Mouse (Mus musculus) testis, adult 2 months (tissue): ENCODE measurements at regions not wholly inside any gene's neighbourhood (a gene's known extent, or its start where the extent isn't known, plus 50 kb on each side); places are given as distances from the start of the nearest gene placed in this dataset.

Experiments used
- CTCF ChIP-seq: fragments of 200-500 bp; IDR thresholded peaks from 2 replicates; pipeline ENCODE4 v1.5.1; 2012; ENCODE audit warnings: low read depth, mild to moderate bottlenecking, inconsistent platforms, low read length, moderate library complexity; ENCODE audit not compliant: control insufficient read depth, insufficient read depth, insufficient replicate concordance
- POLR2A ChIP-seq: fragments of 200-500 bp; IDR thresholded peaks from 2 replicates; pipeline ENCODE4 v1.6.1; 2012; ENCODE audit warnings: low read depth, mild to moderate bottlenecking, inconsistent platforms, low read length, moderate library complexity; ENCODE audit not compliant: control insufficient read depth

DNA sequence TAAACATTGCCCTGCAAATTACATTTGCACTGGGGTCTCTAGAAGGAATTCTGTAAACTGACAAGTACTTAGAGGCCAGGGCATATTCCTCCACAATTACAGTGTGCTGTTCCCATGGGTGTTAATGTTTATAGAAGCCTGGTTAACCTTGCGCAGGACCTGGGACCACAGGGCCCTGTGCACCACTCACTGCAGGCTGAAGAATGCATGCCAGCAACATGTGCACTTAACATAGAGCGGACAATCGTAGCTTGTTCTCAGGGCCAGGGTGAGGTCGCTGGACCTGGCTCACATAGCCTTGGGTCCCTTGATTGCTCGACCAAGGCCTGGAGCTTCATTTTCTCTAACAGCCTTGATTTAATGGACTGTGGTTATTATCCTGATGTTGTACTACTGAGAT, 168.8 kb downstream of the Hs3st3b1 start:
- TF ChIP-seq CTCF (no peak), POLR2A (no peak)
